ENCODE assay signal across 11 mouse cellular contexts in the genomic region with DNA sequence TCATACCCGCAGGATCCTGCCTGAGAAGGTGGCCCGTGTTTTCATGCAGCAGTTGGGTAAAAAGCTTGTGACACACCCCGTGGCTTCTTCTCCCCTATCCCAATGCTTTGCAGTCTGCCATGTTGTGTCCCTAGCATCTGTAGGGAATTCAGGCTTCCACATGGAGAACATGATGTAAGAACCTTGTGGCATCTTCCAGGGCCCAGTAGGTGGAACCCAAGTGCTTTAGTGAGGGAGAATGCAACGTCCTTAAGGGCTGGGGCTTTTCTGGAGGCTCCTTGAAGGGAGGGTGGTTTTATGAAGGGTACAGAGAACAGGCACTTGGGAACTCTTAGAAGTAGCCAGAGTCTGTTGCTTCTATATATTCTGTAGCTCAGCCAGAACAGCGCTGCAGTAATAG. TPM values are rescaled to one million over a fixed set of nuclear protein-coding genes. Genes with fewer than 3 reads are reported as not detected.
DNase-seq lines count a peak whose midpoint lies in the region; ATAC-seq and TF ChIP-seq lines count a peak whose summit lies in the region.
"Had no signal": no experiment of that assay in that cellular context is flagged by ENCODE, and none has a peak within 500 bp of the region (broad histone marks: within the 10 kb centered on the region; RNA-seq: fewer than 3 reads in every experiment).

No protein-coding gene starts in this region.

- H3K4me3 ChIP-seq in cerebellum, adult 2 months (replicated peaks; ENCODE audit: insufficient read depth, low read depth, low read length), result peak overlapping the region; percentile 1
- H3K4me3 ChIP-seq in kidney, postnatal 0 days (replicated peaks; ENCODE audit: low read depth, low read length), result no peak overlapping the region
- peak overlapping the region; percentile 72; the same call in 1 of the 2 replicates for H3K4me3 ChIP-seq in limb, embryonic 13.5 days

- WGBS in cerebellum, adult 2 months, result 51% methylated on average over 5 of the region's 5 CpGs
- 44% methylated on average over 5 of the region's 5 CpGs for WGBS in kidney, postnatal 0 days
- WGBS in limb, embryonic 13.5 days, result 30% methylated on average over 5 of the region's 5 CpGs

- H3K27ac ChIP-seq in cerebellum, adult 2 months (ENCODE audit: insufficient read depth, low read length), result no peak overlapping the region
- no peak overlapping the region for H3K27ac ChIP-seq in kidney, postnatal 0 days
- no peak overlapping the region for H3K27ac ChIP-seq in limb, embryonic 13.5 days

- DNase-seq in cerebellum, adult 2 months, result no peak
- no peak for DNase-seq in cerebellum, postnatal 4 days (ENCODE audit: low spot score in 2 of 2)
- DNase-seq in kidney, postnatal 0 days (ENCODE audit: low spot score), result peak; percentile 50
- DNase-seq in kidney, postnatal 10 days, result no peak
- peak; percentile 72 for DNase-seq in adipocyte (ENCODE audit: low spot score)
- DNase-seq in thymus, postnatal 14 days, result no peak
- no peak for DNase-seq in frontal cortex, postnatal 14 days (ENCODE audit: low spot score in 2 of 2)
- DNase-seq: cerebellum, adult 8-10 months had no signal

- H3K9me3 ChIP-seq in kidney, postnatal 0 days (replicated peaks; ENCODE audit: low read length), result no peaks in the 10 kb centered on the region
- H3K9me3 ChIP-seq in limb, embryonic 13.5 days, result no peaks in the 10 kb centered on the region

- H3K27me3 ChIP-seq in cerebellum, adult 2 months (ENCODE audit: control insufficient read depth, insufficient read depth, low read length), result no peaks in the 10 kb centered on the region
- no peaks in the 10 kb centered on the region for H3K27me3 ChIP-seq in kidney, postnatal 0 days (ENCODE audit: insufficient read depth, low read length)
- no peaks in the 10 kb centered on the region for H3K27me3 ChIP-seq in limb, embryonic 13.5 days

- no peak overlapping the region for H3K4me2 ChIP-seq in kidney, postnatal 0 days (ENCODE audit: low read length)
- peak overlapping the region; percentile 89 for H3K4me2 ChIP-seq in limb, embryonic 13.5 days (replicated peaks)

- H3K9ac ChIP-seq in kidney, postnatal 0 days (ENCODE audit: low read depth, low read length), result no peak overlapping the region
- H3K9ac ChIP-seq in limb, embryonic 13.5 days, result peak overlapping the region; percentile 79; the same call in 1 of the 2 replicates

- no peak for ATAC-seq in kidney, postnatal 0 days (replicated peaks; ENCODE audit: low FRiP score, low read depth)
- no peak for ATAC-seq in limb, embryonic 13.5 days (ENCODE audit: low FRiP score, low read depth)

- H3K4me1 ChIP-seq in cerebellum, adult 2 months (ENCODE audit: control insufficient read depth, insufficient read depth, low read length), result peaks cover 6% of the 10 kb centered on the region; the same call in 1 of the 2 replicates
- H3K4me1 ChIP-seq in kidney, postnatal 0 days (replicated peaks; ENCODE audit: insufficient read depth, low read length), result peaks cover 8% of the 10 kb centered on the region; the same call in 1 of the 2 replicates
- H3K4me1 ChIP-seq in limb, embryonic 13.5 days, result peaks cover 21% of the 10 kb centered on the region

- H3K36me3 ChIP-seq in kidney, postnatal 0 days (ENCODE audit: insufficient read depth, low read length), result peaks cover 19% of the 10 kb centered on the region; the same call in 1 of the 2 replicates
- H3K36me3 ChIP-seq in limb, embryonic 13.5 days, result peaks cover 53% of the 10 kb centered on the region

- TF ChIP-seq POLR2A in cerebellum, adult 2 months (IDR thresholded peaks at IDR 0.05; ENCODE audit: borderline replicate concordance, insufficient read depth, low read length), result no peak

- TF ChIP-seq CTCF in cerebellum, adult 2 months (IDR thresholded peaks at IDR 0.05; ENCODE audit: borderline replicate concordance, insufficient read depth, low read depth, low read length), result peak; percentile 39; the same call in 1 of the 2 replicates
- peak; percentile 60 for TF ChIP-seq CTCF in kidney, postnatal 0 days (IDR thresholded peaks at IDR 0.05; ENCODE audit: low read depth)

RNA-seq across cellular contexts. Expression of gene Ulk3, which starts 1.5 kb away (rescaled TPM):
- 39.5 and 40.3 TPM in 2 replicates for polyA plus RNA-seq in cerebellum, adult 2 months (2012; rRNA removed)
- 8.0 and 8.4 TPM in 2 replicates for polyA plus RNA-seq in kidney, postnatal 0 days (2015; fragmentation: Nextera tagmentation; extraction: Ambion mirVana)
- 21.0 and 21.4 TPM in 2 replicates for polyA plus RNA-seq in limb, embryonic 13.5 days (2015; fragmentation: Nextera tagmentation; extraction: Ambion mirVana)

RNA-seq across cellular contexts. Expression of gene Cplx3, which starts 15.4 kb away (rescaled TPM):
- polyA plus RNA-seq in cerebellum, adult 2 months (2012; rRNA removed), result 1.4 and 1.5 TPM in 2 replicates
- 0.04 TPM in 1 of 2 replicates, not detected in the other for polyA plus RNA-seq in kidney, postnatal 0 days (2015; fragmentation: Nextera tagmentation; extraction: Ambion mirVana)
- polyA plus RNA-seq in limb, embryonic 13.5 days (2015; fragmentation: Nextera tagmentation; extraction: Ambion mirVana), result not detected in 2 replicates
- polyA plus RNA-seq: intestine, embryonic 14.5 days; stomach, embryonic 14.5 days had no signal

RNA-seq across cellular contexts. Expression of gene Lman1l, which starts 29.8 kb away (rescaled TPM):
- 0.06 TPM in 1 of 2 replicates, not detected in the other for polyA plus RNA-seq in cerebellum, adult 2 months (2012; rRNA removed)
- not detected in 2 replicates for polyA plus RNA-seq in kidney, postnatal 0 days (2015; fragmentation: Nextera tagmentation; extraction: Ambion mirVana)
- polyA plus RNA-seq in limb, embryonic 13.5 days (2015; fragmentation: Nextera tagmentation; extraction: Ambion mirVana), result not detected in 2 replicates
- polyA plus RNA-seq: intestine, embryonic 14.5 days; stomach, embryonic 14.5 days had no signal

RNA-seq across cellular contexts. Expression of gene Scamp2, which starts 30.0 kb away (rescaled TPM):
- polyA plus RNA-seq in cerebellum, adult 2 months (2012; rRNA removed), result 35.5 and 38.8 TPM in 2 replicates
- polyA plus RNA-seq in kidney, postnatal 0 days (2015; fragmentation: Nextera tagmentation; extraction: Ambion mirVana), result 100 and 104 TPM in 2 replicates
- polyA plus RNA-seq in limb, embryonic 13.5 days (2015; fragmentation: Nextera tagmentation; extraction: Ambion mirVana), result 67.1 and 69.1 TPM in 2 replicates

RNA-seq across cellular contexts. Expression of gene Mpi, which starts 38.2 kb away (rescaled TPM):
- 86.5 and 95.1 TPM in 2 replicates for polyA plus RNA-seq in cerebellum, adult 2 months (2012; rRNA removed)
- 34.5 and 35.9 TPM in 2 replicates for polyA plus RNA-seq in kidney, postnatal 0 days (2015; fragmentation: Nextera tagmentation; extraction: Ambion mirVana)
- 56.3 and 58.8 TPM in 2 replicates for polyA plus RNA-seq in limb, embryonic 13.5 days (2015; fragmentation: Nextera tagmentation; extraction: Ambion mirVana)

Comparison
In these comparisons a context has a peak if more than half of its experiments do, and no peak if none do; other contexts are left out.
1. DNase-seq: peak in kidney, postnatal 0 days (single experiment) and adipocyte (single experiment); none in cerebellum, adult 2 months (0 of 2), cerebellum, postnatal 4 days (0 of 2), kidney, postnatal 10 days (single experiment), thymus, postnatal 14 days (single experiment) and frontal cortex, postnatal 14 days (0 of 2).